Mouse (Mus musculus) testis, adult 2 months (tissue): ENCODE data around the gene Kalrn.

Experiments
- CTCF ChIP-seq: fragments of 200-500 bp; IDR thresholded peaks from 2 replicates; pipeline ENCODE4 v1.5.1; 2012; ENCODE audit warnings: low read depth, mild to moderate bottlenecking, inconsistent platforms, low read length, moderate library complexity; ENCODE audit not compliant: control insufficient read depth, insufficient read depth, insufficient replicate concordance
- POLR2A ChIP-seq: fragments of 200-500 bp; IDR thresholded peaks from 2 replicates; pipeline ENCODE4 v1.6.1; 2012; ENCODE audit warnings: low read depth, mild to moderate bottlenecking, inconsistent platforms, low read length, moderate library complexity; ENCODE audit not compliant: control insufficient read depth

DNA sequence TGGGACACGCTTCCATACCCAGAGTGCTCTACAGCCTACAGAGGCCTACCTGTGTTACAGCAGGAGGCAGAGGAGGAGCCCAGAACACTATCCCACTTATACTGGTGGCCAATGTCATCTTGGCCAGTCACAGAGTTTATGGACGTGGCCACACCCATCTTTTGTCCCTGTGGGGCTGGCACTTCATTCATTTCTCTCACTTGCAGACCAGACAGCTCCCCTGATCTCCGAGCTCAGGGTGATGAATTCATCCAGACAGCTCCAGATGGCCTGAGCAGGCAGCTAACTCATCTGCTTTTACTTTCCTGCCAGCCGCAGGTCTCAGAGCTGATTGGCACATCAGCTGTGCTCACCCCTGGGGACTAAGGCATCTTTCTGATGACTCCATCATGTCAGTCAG lies 267.7 kb downstream of the Kalrn start:
- no peak for TF ChIP-seq POLR2A
- no peak for TF ChIP-seq CTCF
